In genomic region chr13:73336753-73337152, GRCm38 (mm10) we compare ENCODE assay signal across 14 mouse cellular contexts. TPM values are rescaled to one million over a fixed set of nuclear protein-coding genes. Genes with fewer than 3 reads are reported as not detected.
DNase-seq lines count a peak whose midpoint lies in the region; ATAC-seq lines count a peak whose summit lies in the region.
"Had no signal": no experiment of that assay in that cellular context is flagged by ENCODE, and none has a peak within 500 bp of the region (broad histone marks: within the 10 kb centered on the region; RNA-seq: fewer than 3 reads in every experiment).

No protein-coding gene starts in this region.

- H3K36me3 ChIP-seq in hindbrain, embryonic 12.5 days = no peaks in the 10 kb centered on the region
- H3K36me3 ChIP-seq in hindbrain, embryonic 14.5 days (replicated peaks; ENCODE audit: control insufficient read depth, insufficient read depth) = no peaks in the 10 kb centered on the region
- H3K36me3 ChIP-seq in neural tube, embryonic 14.5 days (ENCODE audit: control insufficient read depth, insufficient read depth, low read length) = no peaks in the 10 kb centered on the region
- H3K36me3 ChIP-seq: limb, embryonic 15.5 days; lung, embryonic 15.5 days; stomach, embryonic 15.5 days had no signal

- peaks cover 3% of the 10 kb centered on the region for H3K27me3 ChIP-seq in hindbrain, embryonic 12.5 days
- no peaks in the 10 kb centered on the region for H3K27me3 ChIP-seq in hindbrain, embryonic 14.5 days (ENCODE audit: control insufficient read depth, insufficient read depth, low read length)
- no peaks in the 10 kb centered on the region for H3K27me3 ChIP-seq in neural tube, embryonic 14.5 days (ENCODE audit: control insufficient read depth, insufficient read depth, low read length)
- H3K27me3 ChIP-seq: limb, embryonic 15.5 days; lung, embryonic 15.5 days; stomach, embryonic 15.5 days had no signal

- no peak overlapping the region for H3K27ac ChIP-seq in hindbrain, embryonic 12.5 days
- no peak overlapping the region for H3K27ac ChIP-seq in hindbrain, embryonic 14.5 days
- no peak overlapping the region for H3K27ac ChIP-seq in neural tube, embryonic 14.5 days (ENCODE audit: low read depth, low read length)
- H3K27ac ChIP-seq: limb, embryonic 15.5 days; lung, embryonic 15.5 days; stomach, embryonic 15.5 days had no signal

- H3K9ac ChIP-seq in hindbrain, embryonic 12.5 days = no peak overlapping the region
- no peak overlapping the region for H3K9ac ChIP-seq in hindbrain, embryonic 14.5 days
- H3K9ac ChIP-seq in neural tube, embryonic 14.5 days (replicated peaks; ENCODE audit: low read depth, low read length) = no peak overlapping the region; the same call in 1 of the 2 replicates
- H3K9ac ChIP-seq: limb, embryonic 15.5 days; lung, embryonic 15.5 days; stomach, embryonic 15.5 days had no signal

- no peak overlapping the region for H3K4me2 ChIP-seq in hindbrain, embryonic 12.5 days (replicated peaks)
- no peak overlapping the region for H3K4me2 ChIP-seq in hindbrain, embryonic 14.5 days (replicated peaks)
- no peak overlapping the region for H3K4me2 ChIP-seq in neural tube, embryonic 14.5 days (ENCODE audit: low read depth, low read length)
- H3K4me2 ChIP-seq: limb, embryonic 15.5 days; lung, embryonic 15.5 days; midbrain, embryonic 11.5 days; stomach, embryonic 15.5 days had no signal

- peak; percentile 33; the same call in 1 of the 2 replicates for ATAC-seq in hindbrain, embryonic 12.5 days (ENCODE audit: low FRiP score)
- ATAC-seq in hindbrain, embryonic 14.5 days (ENCODE audit: low FRiP score) = no peak
- peak; percentile 64 for ATAC-seq in neural tube, embryonic 14.5 days (ENCODE audit: low read depth)
- ATAC-seq: CD4-positive, CD25-positive, alpha-beta regulatory T cell, adult 4 months had no signal

- WGBS in hindbrain, embryonic 12.5 days = 49% methylated on average over 7 of the region's 7 CpGs
- 32% methylated on average over 7 of the region's 7 CpGs for WGBS in hindbrain, embryonic 14.5 days
- 23% methylated on average over 7 of the region's 7 CpGs for WGBS in neural tube, embryonic 14.5 days

- H3K9me3 ChIP-seq in hindbrain, embryonic 12.5 days (replicated peaks) = no peaks in the 10 kb centered on the region
- no peaks in the 10 kb centered on the region for H3K9me3 ChIP-seq in hindbrain, embryonic 14.5 days (ENCODE audit: control insufficient read depth, low read length)
- H3K9me3 ChIP-seq in neural tube, embryonic 14.5 days (ENCODE audit: control insufficient read depth, low read length) = no peaks in the 10 kb centered on the region
- H3K9me3 ChIP-seq: limb, embryonic 15.5 days; lung, embryonic 15.5 days; stomach, embryonic 15.5 days had no signal

- H3K4me3 ChIP-seq in hindbrain, embryonic 12.5 days = no peak overlapping the region
- no peak overlapping the region for H3K4me3 ChIP-seq in hindbrain, embryonic 14.5 days (replicated peaks; ENCODE audit: low read length)
- H3K4me3 ChIP-seq in neural tube, embryonic 14.5 days (ENCODE audit: low read depth, low read length) = no peak overlapping the region
- H3K4me3 ChIP-seq: limb, embryonic 15.5 days; lung, embryonic 15.5 days; stomach, embryonic 15.5 days had no signal

- no peak for DNase-seq in hindbrain, embryonic 14.5 days (ENCODE audit: low spot score)
- peak; percentile 35 for DNase-seq in forelimb bud, embryonic 11.5 days (ENCODE audit: low read depth, low spot score)
- peak; percentile 30 for DNase-seq in kidney, postnatal 10 days
- no peak for DNase-seq in frontal cortex, postnatal 14 days (ENCODE audit: low spot score in 2 of 2)
- no peak for DNase-seq in layer of hippocampus, adult 9-10 months (ENCODE audit: low spot score)
- DNase-seq: cerebellum, postnatal 25 days; right cerebral cortex, postnatal 14 days had no signal

- H3K4me1 ChIP-seq in hindbrain, embryonic 12.5 days = peaks cover 11% of the 10 kb centered on the region; the same call in 1 of the 2 replicates
- peaks cover 3% of the 10 kb centered on the region; the same call in 1 of the 2 replicates for H3K4me1 ChIP-seq in hindbrain, embryonic 14.5 days (replicated peaks; ENCODE audit: control insufficient read depth, insufficient read depth, low read length)
- peaks cover 6% of the 10 kb centered on the region; the same call in 1 of the 2 replicates for H3K4me1 ChIP-seq in neural tube, embryonic 14.5 days (ENCODE audit: control insufficient read depth, insufficient read depth, low read length)

RNA-seq across cellular contexts. Expression of gene Ndufs6, which starts 8.4 kb away (rescaled TPM):
- polyA plus RNA-seq in hindbrain, embryonic 12.5 days (2016; fragmentation: Nextera tagmentation; extraction: Ambion mirVana) = 263 and 312 TPM in 2 replicates
- polyA plus RNA-seq in hindbrain, embryonic 14.5 days (2014; fragmentation: Nextera tagmentation; extraction: Ambion mirVana) = 397 and 433 TPM in 2 replicates
- polyA plus RNA-seq in neural tube, embryonic 14.5 days (2014; fragmentation: Nextera tagmentation; extraction: Ambion mirVana) = 390 and 416 TPM in 2 replicates

RNA-seq across cellular contexts. Expression of gene Mrpl36, which starts 8.4 kb away (rescaled TPM):
- 91.8 and 101 TPM in 2 replicates for polyA plus RNA-seq in hindbrain, embryonic 12.5 days (2016; fragmentation: Nextera tagmentation; extraction: Ambion mirVana)
- 80.6 and 80.9 TPM in 2 replicates for polyA plus RNA-seq in hindbrain, embryonic 14.5 days (2014; fragmentation: Nextera tagmentation; extraction: Ambion mirVana)
- polyA plus RNA-seq in neural tube, embryonic 14.5 days (2014; fragmentation: Nextera tagmentation; extraction: Ambion mirVana) = 78.8 and 91.9 TPM in 2 replicates

Comparison
In these comparisons a context has a peak if more than half of its experiments do, and no peak if none do; other contexts are left out.
1. DNase-seq: peak in forelimb bud, embryonic 11.5 days (single experiment) and kidney, postnatal 10 days (single experiment); none in hindbrain, embryonic 14.5 days (single experiment), frontal cortex, postnatal 14 days (0 of 2) and layer of hippocampus, adult 9-10 months (single experiment).